Mouse (Mus musculus): ENCODE measurements around the gene Srrt.

Srrt gene

GRCm38 (mm10) chr5:137307071-137307912 lies at the start of gene Srrt:
Gene Srrt, minus strand, starts transcription at chr5:137307674.
- TF ChIP-seq POU5F1 (IDR thresholded peaks at IDR 0.05; ENCODE audit: borderline replicate concordance, low read length) (no peak), NANOG (IDR thresholded peaks at IDR 0.05; ENCODE audit: borderline replicate concordance, low read length) (no peak), CTCF (conservative IDR thresholded peaks at IDR 0.05; ENCODE audit: low read length) (no peak)
- H3K4me3 ChIP-seq (replicated peaks; ENCODE audit: low read length) = peak within 1 kb of the TSS; percentile 97
- peaks cover 79% of the 10 kb centered on the region for H3K36me3 ChIP-seq (ENCODE audit: insufficient read depth, low read length)
- no peaks in the 10 kb centered on the region for H3K27me3 ChIP-seq (ENCODE audit: insufficient read depth, low read length)
- no peaks in the 10 kb centered on the region for H3K9me3 ChIP-seq (ENCODE audit: low read length)
- peaks cover 59% of the 10 kb centered on the region for H3K4me1 ChIP-seq (replicated peaks; ENCODE audit: low read depth, low read length)

GRCm38 (mm10) chr5:137354091-137354490 lies 46.6 kb upstream of the Srrt start:
- TF ChIP-seq POU5F1 (IDR thresholded peaks at IDR 0.05; ENCODE audit: borderline replicate concordance, low read length) (no peak), CTCF (conservative IDR thresholded peaks at IDR 0.05; ENCODE audit: low read length) (no peak), NANOG (IDR thresholded peaks at IDR 0.05; ENCODE audit: borderline replicate concordance, low read length) (no peak)
- no peaks in the 10 kb centered on the region for H3K27me3 ChIP-seq (ENCODE audit: insufficient read depth, low read length)
- peaks cover 64% of the 10 kb centered on the region for H3K4me1 ChIP-seq (replicated peaks; ENCODE audit: low read depth, low read length)
- peaks cover 54% of the 10 kb centered on the region for H3K36me3 ChIP-seq (ENCODE audit: insufficient read depth, low read length)
- H3K4me3 ChIP-seq (replicated peaks; ENCODE audit: low read length) = peak overlapping the region; percentile 32
- H3K9me3 ChIP-seq (ENCODE audit: low read length) = no peaks in the 10 kb centered on the region

- Histone ChIP-seq H3K27me3 (ENCODE audit: insufficient read depth, low read length) (no peaks in the 10 kb centered on the region), H3K9me3 (ENCODE audit: low read length) (no peaks in the 10 kb centered on the region), H3K4me3 (replicated peaks; ENCODE audit: low read length) (peak overlapping the region; percentile 91), H3K36me3 (ENCODE audit: insufficient read depth, low read length) (peaks cover 38% of the 10 kb centered on the region), H3K4me1 (replicated peaks; ENCODE audit: low read depth, low read length) (peaks cover 67% of the 10 kb centered on the region)
- no peak for TF ChIP-seq NANOG (IDR thresholded peaks at IDR 0.05; ENCODE audit: borderline replicate concordance, low read length)
- TF ChIP-seq CTCF (conservative IDR thresholded peaks at IDR 0.05; ENCODE audit: low read length) = no peak
Observed at GRCm38 (mm10) chr5:137352011-137352975, 44.8 kb upstream of the Srrt start.

- Histone ChIP-seq H3K36me3 (ENCODE audit: insufficient read depth, low read length) (peaks cover 31% of the 10 kb centered on the region), H3K4me3 (replicated peaks; ENCODE audit: low read length) (peak overlapping the region; percentile 91), H3K4me1 (replicated peaks; ENCODE audit: low read depth, low read length) (peaks cover 69% of the 10 kb centered on the region), H3K27me3 (ENCODE audit: insufficient read depth, low read length) (no peaks in the 10 kb centered on the region), H3K9me3 (ENCODE audit: low read length) (no peaks in the 10 kb centered on the region)
- TF ChIP-seq POU5F1 (IDR thresholded peaks at IDR 0.05; ENCODE audit: borderline replicate concordance, low read length) (no peak), NANOG (IDR thresholded peaks at IDR 0.05; ENCODE audit: borderline replicate concordance, low read length) (no peak), CTCF (conservative IDR thresholded peaks at IDR 0.05; ENCODE audit: low read length) (no peak)
Observed at GRCm38 (mm10) chr5:137351394-137351793, 43.9 kb upstream of the Srrt start.

- Histone ChIP-seq H3K36me3 (ENCODE audit: insufficient read depth, low read length) (peaks cover 27% of the 10 kb centered on the region), H3K27me3 (ENCODE audit: insufficient read depth, low read length) (no peaks in the 10 kb centered on the region), H3K4me3 (replicated peaks; ENCODE audit: low read length) (peak overlapping the region; percentile 91), H3K9me3 (ENCODE audit: low read length) (no peaks in the 10 kb centered on the region), H3K4me1 (replicated peaks; ENCODE audit: low read depth, low read length) (peaks cover 68% of the 10 kb centered on the region)
- no peak for TF ChIP-seq NANOG (IDR thresholded peaks at IDR 0.05; ENCODE audit: borderline replicate concordance, low read length)
- no peak for TF ChIP-seq CTCF (conservative IDR thresholded peaks at IDR 0.05; ENCODE audit: low read length)
- no peak for TF ChIP-seq POU5F1 (IDR thresholded peaks at IDR 0.05; ENCODE audit: borderline replicate concordance, low read length)
Observed at GRCm38 (mm10) chr5:137351058-137351380, 43.5 kb upstream of the Srrt start.

- no peaks in the 10 kb centered on the region for H3K9me3 ChIP-seq (ENCODE audit: low read length)
- peaks cover 73% of the 10 kb centered on the region for H3K4me1 ChIP-seq (replicated peaks; ENCODE audit: low read depth, low read length)
- no peaks in the 10 kb centered on the region for H3K27me3 ChIP-seq (ENCODE audit: insufficient read depth, low read length)
- H3K4me3 ChIP-seq (replicated peaks; ENCODE audit: low read length) = peak overlapping the region; percentile 91
- H3K36me3 ChIP-seq (ENCODE audit: insufficient read depth, low read length) = peaks cover 21% of the 10 kb centered on the region
- TF ChIP-seq NANOG (IDR thresholded peaks at IDR 0.05; ENCODE audit: borderline replicate concordance, low read length) (no peak), CTCF (conservative IDR thresholded peaks at IDR 0.05; ENCODE audit: low read length) (no peak), POU5F1 (IDR thresholded peaks at IDR 0.05; ENCODE audit: borderline replicate concordance, low read length) (no peak)
Observed at GRCm38 (mm10) chr5:137350205-137351057, 43.0 kb upstream of the Srrt start.

GRCm38 (mm10) chr5:137349384-137350204 lies 42.1 kb upstream of the Srrt start, which contains the start of gene Ephb4:
Gene Ephb4, plus strand, starts transcription at chr5:137350109.
- Histone ChIP-seq H3K4me1 (replicated peaks; ENCODE audit: low read depth, low read length) (peaks cover 78% of the 10 kb centered on the region), H3K9me3 (ENCODE audit: low read length) (no peaks in the 10 kb centered on the region)
- TF ChIP-seq CTCF (conservative IDR thresholded peaks at IDR 0.05; ENCODE audit: low read length) (peak; percentile 19; the same call in 1 of the 2 replicates), POU5F1 (IDR thresholded peaks at IDR 0.05; ENCODE audit: borderline replicate concordance, low read length) (peak; percentile 47; the same call in 1 of the 2 replicates), NANOG (IDR thresholded peaks at IDR 0.05; ENCODE audit: borderline replicate concordance, low read length) (peak; percentile 10; the same call in 1 of the 2 replicates)

More at GRCm38 (mm10) chr5:137349384-137350204, 42.1 kb upstream of the Srrt start, which contains the start of gene Ephb4:
- H3K27me3 ChIP-seq (ENCODE audit: insufficient read depth, low read length) = no peaks in the 10 kb centered on the region
- peaks cover 13% of the 10 kb centered on the region for H3K36me3 ChIP-seq (ENCODE audit: insufficient read depth, low read length)
- H3K4me3 ChIP-seq (replicated peaks; ENCODE audit: low read length) = peak within 1 kb of the TSS; percentile 91

Measured in E14TG2a.4 (cell line).